Mouse (Mus musculus) adrenal gland, postnatal 25 days (tissue): ENCODE measurements around the gene Arhgef25. TPM values are rescaled to one million over a fixed set of nuclear protein-coding genes. Genes with fewer than 3 reads are reported as not detected.
A peak's percentile ranks its signal among the peaks of the same experiment; 100 is the strongest.
"Not testable (repeated sequence)": the region's sequence is repeated elsewhere in the genome, so short reads cannot be mapped to it uniquely, and the experiment has no call there.

ENCODE experiments used
- DNase-seq: peaks from one replicate; pipeline ENCODE4 v3.0.0; 2021; ENCODE audit warnings: mixed read lengths
- total RNA-seq: library from RNA; stranded (reverse); gene quantifications from 2 replicates; pipeline ENCODE4 v1.2.3, GENCODE M21; 2021

Gene Arhgef25
- total RNA-seq, 1 experiment from 2014 or later = 28.7 TPM

GRCm38 (mm10) chr10:127204589-127204988 is 14.7 kb upstream of the Arhgef25 start:
- no peak for DNase-seq

DNA sequence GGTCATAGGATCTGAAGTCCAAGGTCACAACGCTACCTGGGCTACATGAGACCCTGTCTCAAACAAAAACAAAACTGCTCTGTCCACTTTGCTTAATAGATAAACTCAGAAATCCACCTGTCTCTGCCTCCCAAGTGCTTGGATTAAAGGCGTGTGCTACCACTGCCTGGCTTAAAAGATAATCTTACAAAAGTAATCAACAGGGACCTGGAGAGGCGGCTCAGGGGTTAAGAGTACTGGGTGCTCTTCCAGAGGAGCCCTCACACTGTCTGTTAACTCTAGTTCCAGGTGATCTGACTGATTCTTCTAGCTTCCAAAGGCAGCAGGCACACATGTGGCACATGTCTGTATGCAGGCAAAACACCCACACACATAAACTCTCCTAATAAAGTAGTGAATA is 13.2 kb upstream of the Arhgef25 start:
- no peak for DNase-seq

GRCm38 (mm10) chr10:127200279-127200678 is 10.4 kb upstream of the Arhgef25 start:
- no peak for DNase-seq

DNA sequence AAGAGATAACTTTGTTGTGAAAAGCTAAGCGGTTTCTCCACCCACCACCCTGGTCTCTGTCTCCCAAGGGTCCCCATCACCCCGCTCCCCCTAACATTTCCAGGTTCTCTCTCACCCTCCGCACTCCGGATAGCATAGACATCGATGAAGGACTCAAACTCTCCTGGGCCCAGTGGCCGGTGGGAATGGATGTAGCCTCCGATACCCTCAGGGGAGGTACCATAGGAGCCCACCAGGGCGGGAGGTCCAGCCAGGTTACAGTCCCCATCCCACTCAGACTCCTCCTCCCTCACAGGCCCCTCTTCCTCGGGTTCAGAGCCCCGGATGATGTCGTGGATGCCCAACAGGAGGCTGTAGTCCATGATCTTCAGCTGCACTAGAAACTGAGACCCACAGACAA is 9.6 kb upstream of the Arhgef25 start:
- no peak for DNase-seq

DNA sequence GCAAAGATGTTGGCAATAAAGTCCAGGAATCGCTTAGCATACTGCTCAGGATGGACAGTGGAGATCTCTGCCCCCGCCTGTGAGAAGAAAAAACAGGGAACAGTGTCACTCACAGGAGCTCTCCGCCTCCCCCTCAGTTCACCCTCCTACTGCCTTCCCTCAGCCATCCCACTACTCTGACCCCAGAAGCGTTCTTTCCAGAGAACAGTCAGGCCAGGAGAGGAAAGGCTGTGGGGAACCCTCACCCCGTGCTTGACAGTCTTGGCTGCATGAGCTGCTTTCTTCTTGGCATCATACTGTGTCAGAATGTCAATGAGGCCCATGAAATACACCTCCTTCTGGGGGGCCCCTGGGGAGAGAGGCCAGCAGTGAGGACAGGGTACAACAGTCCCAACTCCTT is 9.2 kb upstream of the Arhgef25 start:
- DNase-seq = no peak

GRCm38 (mm10) chr10:127198492-127198891 is 8.6 kb upstream of the Arhgef25 start:
- no peak for DNase-seq

DNA sequence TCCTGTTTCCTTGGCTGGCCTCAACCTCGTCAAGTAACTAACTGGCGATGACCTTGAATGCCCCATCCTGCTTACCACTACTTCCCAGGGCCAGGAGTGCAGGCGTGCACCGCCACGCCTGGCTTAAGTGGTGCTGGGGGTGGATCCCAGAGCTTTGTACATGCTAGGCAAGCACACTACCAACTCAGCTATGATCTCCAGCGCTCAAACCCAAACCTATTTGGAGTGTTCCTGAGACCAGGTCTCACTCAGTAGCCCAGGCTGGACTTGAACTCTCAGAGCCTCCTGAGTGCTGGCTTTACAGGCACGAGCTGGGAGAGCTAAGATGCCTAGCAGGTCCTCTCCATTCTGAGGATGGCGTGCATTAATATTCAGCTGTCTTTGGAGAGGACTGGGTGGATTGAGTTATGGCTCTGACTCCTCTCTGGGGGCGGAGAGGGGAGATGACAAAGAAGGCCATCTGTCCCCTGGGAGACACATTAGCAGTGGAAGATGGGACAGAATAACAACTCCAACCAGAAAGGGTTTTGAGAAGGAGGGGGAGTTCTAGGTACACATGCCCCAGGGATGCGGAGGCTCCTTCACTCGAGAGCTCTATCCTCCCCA is 7.7 kb upstream of the Arhgef25 start:
- no peak for DNase-seq

GRCm38 (mm10) chr10:127197104-127197503 is 7.2 kb upstream of the Arhgef25 start:
- no peak for DNase-seq

DNA sequence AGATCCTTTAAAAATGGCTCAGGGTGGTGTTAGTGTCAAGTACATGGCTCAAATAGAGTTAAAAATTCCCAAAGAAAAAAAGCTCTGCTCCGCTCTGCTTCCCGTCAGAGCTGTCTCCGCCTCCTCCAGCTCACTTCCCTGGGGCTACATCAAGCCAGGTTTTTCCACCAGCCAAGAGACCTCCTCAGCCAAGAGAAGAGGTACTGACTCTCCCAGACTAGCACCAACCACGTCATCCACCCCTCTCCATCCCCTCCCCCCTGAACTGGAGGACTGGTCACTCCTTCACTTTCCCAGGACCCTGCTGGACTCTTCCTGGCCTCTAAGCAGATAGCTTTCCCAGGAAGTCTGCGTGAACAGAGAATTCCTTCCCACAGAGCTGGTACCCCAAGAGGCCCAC is 6.5 kb upstream of the Arhgef25 start:
- DNase-seq = peak; percentile 49

- DNase-seq = peak; percentile 58
These were observed 5.6 kb upstream of the Arhgef25 start, which contains the start of gene Dtx3 for GRCm38 (mm10) chr10:127195328-127196129. Dtx3 (minus strand) TSS chr10:127195728.

DNA sequence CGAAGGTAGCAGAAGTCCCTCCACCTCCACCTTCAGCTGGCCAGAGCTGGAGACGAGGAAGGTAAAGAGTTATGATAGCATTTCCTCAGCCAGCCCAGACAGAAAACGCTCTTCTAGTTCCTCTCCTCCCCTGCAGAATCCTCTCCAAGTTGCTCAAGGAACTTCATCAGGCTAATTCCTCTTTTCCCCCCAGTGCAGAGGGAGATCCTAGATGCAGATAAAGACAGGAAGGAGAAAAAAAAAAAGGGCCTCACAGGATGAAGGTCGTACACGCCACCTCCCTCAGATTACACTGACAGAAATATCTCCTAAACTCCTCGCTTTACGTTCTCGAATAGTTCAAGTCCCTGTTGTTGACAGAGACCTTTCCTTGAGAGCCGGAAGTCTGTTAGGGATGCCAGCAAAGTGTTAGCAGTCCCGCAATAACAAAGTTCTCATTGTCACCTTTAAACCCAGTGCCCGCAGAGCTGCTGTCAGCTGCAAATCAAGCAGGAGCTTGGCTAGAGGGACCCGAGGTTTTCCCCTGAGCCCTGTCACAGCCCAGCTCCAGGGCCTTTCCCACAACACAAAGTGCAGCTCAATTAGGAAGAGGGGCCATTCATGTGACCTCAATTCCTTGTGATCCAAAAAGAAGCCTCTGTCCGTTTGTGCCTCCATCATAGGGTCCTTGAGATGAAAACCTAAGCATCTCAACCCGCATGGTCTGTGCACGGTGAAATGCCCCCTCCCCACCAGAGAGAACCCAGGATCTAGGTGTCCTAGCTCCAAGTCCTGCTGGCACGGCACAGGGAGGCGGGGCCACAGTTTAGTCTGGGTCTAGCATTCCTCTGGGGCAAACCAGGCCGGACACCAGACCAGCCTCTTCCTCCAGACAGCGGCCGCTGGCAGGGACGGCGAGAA is 4.8 kb upstream of the Arhgef25 start:
- DNase-seq = peak; percentile 75

GRCm38 (mm10) chr10:127193011-127193410 is 3.1 kb upstream of the Arhgef25 start:
- no peak for DNase-seq

DNA sequence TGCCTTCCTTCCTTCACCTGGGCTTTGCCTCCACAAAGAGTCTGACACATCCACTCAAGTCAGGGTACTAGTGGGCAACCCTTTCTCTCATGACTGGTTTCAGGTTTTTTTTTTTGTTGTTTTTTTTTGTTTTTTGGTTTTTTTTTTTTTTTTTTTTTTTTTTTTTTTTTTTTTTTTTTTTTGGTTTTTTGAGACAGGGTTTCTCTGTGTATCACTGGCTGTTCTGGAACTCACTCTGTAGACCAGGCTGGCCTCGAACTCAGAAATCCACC is 2.1 kb upstream of the Arhgef25 start:
- DNase-seq = not testable (repeated sequence)

DNA sequence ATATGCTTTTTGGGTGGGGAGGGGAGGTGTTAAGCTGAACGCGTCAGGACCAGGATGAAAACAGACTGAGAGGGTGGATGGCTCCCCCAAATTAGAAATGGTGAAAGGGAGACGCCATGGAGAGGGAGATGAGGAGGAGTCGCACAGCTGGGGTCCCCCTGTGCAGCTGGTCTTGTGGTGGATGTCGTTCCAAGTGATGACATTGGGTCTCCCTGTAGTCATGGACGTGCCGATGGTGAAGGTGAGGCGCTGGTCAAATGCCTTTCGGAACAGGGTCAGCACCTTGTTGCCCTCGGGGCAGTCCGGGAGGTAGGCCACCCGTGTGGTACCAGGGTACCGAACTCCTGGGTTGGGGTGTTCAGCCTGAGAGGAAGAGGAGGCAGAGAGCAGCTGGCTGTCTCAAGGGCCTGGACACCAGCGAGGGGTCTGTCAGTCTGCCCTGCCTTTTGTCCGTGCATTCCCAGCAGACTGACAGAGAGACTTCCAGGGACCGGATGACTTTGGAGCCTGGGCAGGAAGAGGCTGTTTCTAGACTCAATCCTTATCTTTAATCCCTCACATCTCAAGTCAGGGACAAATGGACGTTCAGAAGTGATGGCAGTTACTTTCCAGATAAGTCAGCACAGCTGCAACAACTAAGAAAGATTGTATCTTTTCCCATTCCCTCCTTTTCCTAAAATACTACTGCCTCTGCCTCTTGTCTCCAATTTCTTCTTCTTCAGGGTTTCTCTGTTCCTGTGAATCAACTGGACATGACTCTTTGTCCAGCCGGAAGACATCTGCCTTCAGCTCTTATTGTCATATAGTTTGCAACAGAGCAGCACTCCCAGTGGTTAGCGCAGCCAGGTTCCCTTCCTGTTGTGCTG is 1.5 kb upstream of the Arhgef25 start:
- no peak for DNase-seq

GRCm38 (mm10) chr10:127190398-127191190 is 711 bp upstream of the Arhgef25 start:
- DNase-seq = no peak

- DNase-seq = no peak
These were observed 700 bp downstream of the Arhgef25 start for GRCm38 (mm10) chr10:127189116-127189650.

DNA sequence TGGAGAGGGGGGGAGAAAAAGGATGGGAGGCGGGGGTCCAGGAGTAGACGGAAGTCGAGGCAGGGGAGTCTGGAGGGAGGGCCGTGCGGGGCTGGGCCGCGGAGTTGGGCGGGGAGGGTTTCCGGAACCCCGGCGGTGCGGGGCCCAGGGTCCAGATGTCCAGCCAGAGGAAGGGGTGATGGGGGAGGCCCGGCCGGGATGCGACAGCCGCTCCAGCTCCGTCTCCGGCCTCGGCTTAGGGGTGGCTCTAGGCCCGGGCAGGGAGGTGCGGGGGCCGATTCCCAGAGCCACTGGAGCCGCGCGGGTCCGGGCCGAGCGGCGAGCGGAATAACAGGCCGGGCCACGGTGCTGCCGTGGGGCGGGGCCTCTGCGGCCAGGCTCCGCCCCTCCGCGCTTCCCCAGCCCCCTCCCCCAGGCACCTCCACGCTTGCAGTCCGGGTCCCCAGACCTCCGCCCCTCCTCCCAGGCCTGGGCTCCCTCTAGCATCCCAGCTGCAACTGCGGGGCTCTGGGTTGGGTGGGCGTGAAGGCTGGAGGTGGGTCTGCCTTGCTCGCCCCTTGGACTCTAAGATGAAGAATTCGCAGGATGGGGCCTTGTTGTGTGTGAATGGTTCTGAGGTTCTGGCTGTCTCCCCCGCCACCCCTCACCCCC is 1.3 kb downstream of the Arhgef25 start:
- DNase-seq = peak; percentile 72

DNA sequence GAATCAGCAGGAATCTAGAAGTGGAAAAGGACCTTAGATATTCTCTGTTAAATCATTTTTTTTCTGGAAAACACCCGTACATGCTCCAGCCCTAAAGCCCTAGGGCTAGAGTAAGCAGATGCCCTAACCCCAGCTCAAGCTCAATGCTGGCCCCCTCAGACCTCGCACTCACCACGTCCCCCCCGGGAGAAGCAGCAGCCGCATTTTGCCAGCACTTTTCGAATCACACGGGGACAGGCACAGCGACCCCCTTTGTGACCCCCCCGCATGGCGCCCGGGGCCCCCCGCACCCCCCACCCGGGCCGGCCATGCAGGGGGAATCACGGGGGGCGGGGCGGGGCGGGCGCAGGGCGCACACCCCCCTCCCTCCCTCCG is 1.8 kb downstream of the Arhgef25 start:
- no peak for DNase-seq

DNA sequence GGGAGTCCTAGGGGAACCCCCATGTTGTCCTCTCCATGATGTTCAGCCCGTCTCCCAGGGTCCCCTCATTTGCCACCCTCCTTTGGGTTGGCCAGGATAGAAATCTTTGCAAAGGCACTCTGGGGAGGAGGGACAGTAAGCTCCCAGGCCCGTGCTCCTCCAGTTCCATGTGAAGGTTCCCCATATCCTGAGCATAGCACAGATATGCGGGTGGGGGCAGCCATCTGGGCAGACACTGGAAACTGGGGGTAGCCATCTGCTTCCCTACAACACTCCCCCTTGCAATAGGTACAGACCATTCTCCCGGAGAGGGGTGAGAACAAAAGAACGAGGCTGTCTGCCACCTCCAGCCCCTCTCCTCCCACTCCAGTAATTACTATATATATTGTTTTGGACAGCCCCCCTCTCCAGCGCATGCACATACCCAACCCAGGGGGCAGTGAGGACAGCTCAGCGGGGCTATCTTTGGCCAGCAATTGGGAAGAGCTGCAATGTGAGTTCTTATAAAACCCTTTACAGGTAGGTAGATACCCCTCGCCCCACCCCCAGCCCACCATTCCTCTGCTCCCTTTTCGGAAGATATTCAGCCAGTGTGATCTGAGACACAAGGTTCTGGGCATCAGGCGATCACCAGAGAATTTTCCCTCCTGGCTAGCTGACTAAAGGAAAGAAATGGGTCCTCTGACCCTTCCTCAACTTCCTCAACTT is 2.4 kb downstream of the Arhgef25 start:
- no peak for DNase-seq

GRCm38 (mm10) chr10:127186451-127186850 is 3.4 kb downstream of the Arhgef25 start:
- no peak for DNase-seq
